ENCODE assay signal across 8 mouse cellular contexts in the genomic region with DNA sequence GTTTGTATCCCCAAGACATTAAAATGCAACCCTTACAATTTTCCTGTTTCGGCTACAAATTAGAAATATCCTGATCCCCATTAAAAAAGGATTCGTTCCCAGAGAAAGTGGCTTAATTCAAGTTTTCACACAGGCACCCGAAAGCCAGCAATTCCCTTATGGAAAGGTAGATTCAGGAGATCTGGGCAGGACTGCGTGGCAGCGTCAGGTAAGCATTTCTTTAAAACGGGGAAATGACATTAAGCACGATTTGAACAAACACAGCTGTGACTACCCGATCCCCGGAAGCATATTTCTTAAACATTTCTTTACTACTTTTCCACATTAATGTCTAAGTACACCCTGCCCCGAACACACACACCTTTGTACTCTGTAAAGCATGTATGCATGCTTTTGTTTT. TPM values are rescaled to one million over a fixed set of nuclear protein-coding genes. Genes with fewer than 3 reads are reported as not detected.
DNase-seq lines count a peak whose midpoint lies in the region; ATAC-seq and TF ChIP-seq lines count a peak whose summit lies in the region.

No protein-coding gene starts in this region.

- intact Hi-C loops in left cerebral cortex, postnatal 25 days (cut with DNase I): loop anchor here (5.0 kb wide), 1 partner anchor 94 kb away; no protein-coding TSS in a partner anchor

- DNase-seq in heart, postnatal 4 days: no peak
- DNase-seq in hindbrain, embryonic 14.5 days (ENCODE audit: low spot score): no peak
- no peak for DNase-seq in adrenal gland, adult (ENCODE audit: inconsistent age in 2 of 2, low spot score in 1 of 2)
- DNase-seq in left cerebral cortex, postnatal 25 days (ENCODE audit: low spot score in 2 of 2): no peak
- DNase-seq in kidney, adult 18-20 months: no peak

- no peak for ATAC-seq in heart, embryonic 14.5 days (ENCODE audit: insufficient number of reproducible peaks, insufficient read depth, low FRiP score, low read depth)
- ATAC-seq in hindbrain, embryonic 14.5 days (ENCODE audit: low FRiP score): no peak
- ATAC-seq in midbrain, embryonic 16.5 days: no peak

- TF ChIP-seq CTCF in bone marrow, adult 2 months (IDR thresholded peaks at IDR 0.05; ENCODE audit: control insufficient read depth, insufficient read depth, low read length): no peak

- WGBS in heart, embryonic 14.5 days: 13% methylated on average over 10 of the region's 10 CpGs
- WGBS in bone marrow, adult 2 months: 3% methylated on average over 10 of the region's 10 CpGs
- WGBS in hindbrain, embryonic 14.5 days: 8% methylated on average over 10 of the region's 10 CpGs
- WGBS in midbrain, embryonic 16.5 days: 6% methylated on average over 10 of the region's 10 CpGs

- peak overlapping the region; percentile 52 to 94 for H3K4me3 ChIP-seq in heart, embryonic 14.5 days (ENCODE audit: control insufficient read depth in 1 of 2, insufficient read depth in 1 of 2, low read depth in 1 of 2, low read length in 2 of 2)
- H3K4me3 ChIP-seq in bone marrow, adult 2 months (replicated peaks; ENCODE audit: control insufficient read depth, low read depth, low read length): peak overlapping the region; percentile 91
- peak overlapping the region; percentile 99 for H3K4me3 ChIP-seq in hindbrain, embryonic 14.5 days (replicated peaks; ENCODE audit: low read length)
- peak overlapping the region; percentile 88 for H3K4me3 ChIP-seq in midbrain, embryonic 16.5 days (ENCODE audit: low read depth, low read length)

- H3K4me1 ChIP-seq in heart, embryonic 14.5 days (ENCODE audit: control insufficient read depth in 2 of 2, insufficient read depth in 2 of 2, low read length in 2 of 2): peaks cover 5 to 32% of the 10 kb centered on the region in 2 experiments; a peak in 3 of 4 replicates
- H3K4me1 ChIP-seq in bone marrow, adult 2 months (ENCODE audit: control insufficient read depth, insufficient read depth, low read length): no peaks in the 10 kb centered on the region
- H3K4me1 ChIP-seq in hindbrain, embryonic 14.5 days (replicated peaks; ENCODE audit: control insufficient read depth, insufficient read depth, low read length): peaks cover 22% of the 10 kb centered on the region
- peaks cover 23% of the 10 kb centered on the region for H3K4me1 ChIP-seq in midbrain, embryonic 16.5 days (ENCODE audit: control insufficient read depth, insufficient read depth, low read length)

- no peak for TF ChIP-seq POLR2A in bone marrow, adult 2 months (IDR thresholded peaks at IDR 0.05; ENCODE audit: borderline replicate concordance, control insufficient read depth, low read depth, low read length)

- H3K27ac ChIP-seq in heart, embryonic 14.5 days (replicated peaks in 1 of 2; ENCODE audit: control insufficient read depth in 1 of 2, insufficient read depth in 1 of 2, low read depth in 2 of 2, low read length in 2 of 2): peak overlapping the region; percentile 27 to 51
- H3K27ac ChIP-seq in bone marrow, adult 2 months (ENCODE audit: control insufficient read depth, insufficient read depth, low read depth, low read length, poor library complexity): peak overlapping the region; percentile 85; the same call in 1 of the 2 replicates
- H3K27ac ChIP-seq in hindbrain, embryonic 14.5 days: peak overlapping the region; percentile 100
- peak overlapping the region; percentile 100 for H3K27ac ChIP-seq in midbrain, embryonic 16.5 days (ENCODE audit: low read length)

- H3K9ac ChIP-seq in heart, embryonic 14.5 days (ENCODE audit: low read length): peak overlapping the region; percentile 76
- peak overlapping the region; percentile 86 for H3K9ac ChIP-seq in hindbrain, embryonic 14.5 days
- H3K9ac ChIP-seq in midbrain, embryonic 16.5 days (ENCODE audit: low read depth, low read length): peak overlapping the region; percentile 88

- no peaks in the 10 kb centered on the region for H3K9me3 ChIP-seq in heart, embryonic 14.5 days (ENCODE audit: control insufficient read depth, low read length)
- H3K9me3 ChIP-seq in hindbrain, embryonic 14.5 days (ENCODE audit: control insufficient read depth, low read length): peaks cover 13% of the 10 kb centered on the region
- H3K9me3 ChIP-seq in midbrain, embryonic 16.5 days (replicated peaks; ENCODE audit: control insufficient read depth, low read length, poor library complexity, severe bottlenecking): no peaks in the 10 kb centered on the region

- no peaks in the 10 kb centered on the region for H3K27me3 ChIP-seq in heart, embryonic 14.5 days (ENCODE audit: control insufficient read depth, insufficient read depth, low read length)
- H3K27me3 ChIP-seq in hindbrain, embryonic 14.5 days (ENCODE audit: control insufficient read depth, insufficient read depth, low read length): no peaks in the 10 kb centered on the region
- H3K27me3 ChIP-seq in midbrain, embryonic 16.5 days (ENCODE audit: control insufficient read depth, insufficient read depth, low read depth, low read length): no peaks in the 10 kb centered on the region

- H3K4me2 ChIP-seq in heart, embryonic 14.5 days (ENCODE audit: low read length): peak overlapping the region; percentile 74
- H3K4me2 ChIP-seq in hindbrain, embryonic 14.5 days (replicated peaks): peak overlapping the region; percentile 64
- peak overlapping the region; percentile 74 for H3K4me2 ChIP-seq in midbrain, embryonic 16.5 days (ENCODE audit: low read length)

- H3K36me3 ChIP-seq in heart, embryonic 14.5 days (ENCODE audit: control insufficient read depth, insufficient read depth, low read length): peaks cover 21% of the 10 kb centered on the region
- peaks cover 24% of the 10 kb centered on the region for H3K36me3 ChIP-seq in hindbrain, embryonic 14.5 days (replicated peaks; ENCODE audit: control insufficient read depth, insufficient read depth)
- H3K36me3 ChIP-seq in midbrain, embryonic 16.5 days (ENCODE audit: control insufficient read depth, insufficient read depth, low read length): peaks cover 5% of the 10 kb centered on the region; the same call in 1 of the 2 replicates

RNA-seq across cellular contexts. Expression of gene Ywhaq, which starts 0.6 kb away (rescaled TPM):
- polyA plus RNA-seq in heart, embryonic 14.5 days (2014; fragmentation: Nextera tagmentation; extraction: Ambion mirVana): 417 and 427 TPM in 2 replicates
- 100 to 1,000 TPM; 173 to 184 TPM for total RNA-seq in heart, postnatal 4 days (2021)
- 42.3 and 84.6 TPM in 2 replicates for polyA plus RNA-seq in bone marrow, adult 2 months (2011; ENCODE audit: insufficient read depth, insufficient read length, low replicate concordance, missing spikeins)
- polyA plus RNA-seq in hindbrain, embryonic 14.5 days (2014; fragmentation: Nextera tagmentation; extraction: Ambion mirVana): 1,230 and 1,233 TPM in 2 replicates
- 1,279 and 1,291 TPM in 2 replicates for polyA plus RNA-seq in midbrain, embryonic 16.5 days (2015; fragmentation: Nextera tagmentation; extraction: Ambion mirVana)
- 100 to 1,000 TPM; 445 to 481 TPM for total RNA-seq in left cerebral cortex, postnatal 25 days (2021)

RNA-seq across cellular contexts. Expression of gene Adam17, which starts 44.7 kb away (rescaled TPM):
- 26.5 and 30.2 TPM in 2 replicates for polyA plus RNA-seq in heart, embryonic 14.5 days (2014; fragmentation: Nextera tagmentation; extraction: Ambion mirVana)
- total RNA-seq in heart, postnatal 4 days (2021): 10 to 100 TPM; 40.0 to 40.2 TPM
- 18.2 and 45.1 TPM in 2 replicates for polyA plus RNA-seq in bone marrow, adult 2 months (2011; ENCODE audit: insufficient read depth, insufficient read length, low replicate concordance, missing spikeins)
- polyA plus RNA-seq in hindbrain, embryonic 14.5 days (2014; fragmentation: Nextera tagmentation; extraction: Ambion mirVana): 19.2 and 22.0 TPM in 2 replicates
- 16.0 and 17.8 TPM in 2 replicates for polyA plus RNA-seq in midbrain, embryonic 16.5 days (2015; fragmentation: Nextera tagmentation; extraction: Ambion mirVana)
- total RNA-seq in left cerebral cortex, postnatal 25 days (2021): 10 to 100 TPM; 18.0 to 23.8 TPM

Comparison
In these comparisons a context has a peak if more than half of its experiments do, and no peak if none do; other contexts are left out.
1. H3K27ac ChIP-seq: peak in every context shown above with its lines; median percentile 100 in hindbrain, embryonic 14.5 days; 100 in midbrain, embryonic 16.5 days; 85 in bone marrow, adult 2 months; 39 in heart, embryonic 14.5 days.